Mouse (Mus musculus): ENCODE measurements around the gene Ccnl1.

Gene Ccnl1

DNA sequence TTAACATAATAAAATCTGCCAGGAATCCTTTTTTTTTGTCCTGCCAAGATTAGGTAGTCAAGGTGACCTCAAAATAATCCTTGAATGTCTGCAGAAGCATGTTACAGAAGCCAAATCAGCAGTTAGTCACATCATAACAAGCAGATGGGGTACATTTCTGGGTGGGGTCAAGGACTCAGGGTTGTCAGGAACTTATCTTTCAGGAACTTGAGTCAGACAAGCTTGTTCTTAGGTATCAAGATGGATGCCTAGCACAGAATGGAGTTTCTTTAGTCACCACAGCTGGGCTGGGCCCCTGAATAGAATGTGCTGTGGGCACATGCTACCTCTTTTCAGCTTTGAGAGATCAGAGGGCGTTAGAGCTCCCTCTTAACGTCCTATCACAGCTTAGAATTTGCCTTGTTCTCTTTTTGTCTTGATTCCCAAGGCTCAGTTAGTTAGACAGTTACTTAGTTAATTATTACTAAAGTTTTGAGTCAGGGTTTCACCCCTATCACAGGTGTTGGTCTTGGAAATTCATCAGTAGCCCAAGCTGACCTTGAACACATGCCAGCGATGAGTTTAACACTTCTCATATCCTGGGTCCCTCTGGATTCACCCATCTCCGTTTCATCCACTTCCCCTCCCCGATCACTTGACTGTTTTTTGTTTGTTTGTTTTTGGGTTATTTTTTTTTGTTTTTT lies 32.9 kb downstream of the Ccnl1 start:
- DNase-seq, result no peak

- no peak for DNase-seq
These were observed 35.6 kb downstream of the Ccnl1 start for GRCm38 (mm10) chr3:65922420-65922819.

- DNase-seq, result no peak
These were observed 36.4 kb downstream of the Ccnl1 start for GRCm38 (mm10) chr3:65921671-65922070.

- no peak for DNase-seq
These were observed 39.0 kb downstream of the Ccnl1 start for GRCm38 (mm10) chr3:65919016-65919415.

DNA sequence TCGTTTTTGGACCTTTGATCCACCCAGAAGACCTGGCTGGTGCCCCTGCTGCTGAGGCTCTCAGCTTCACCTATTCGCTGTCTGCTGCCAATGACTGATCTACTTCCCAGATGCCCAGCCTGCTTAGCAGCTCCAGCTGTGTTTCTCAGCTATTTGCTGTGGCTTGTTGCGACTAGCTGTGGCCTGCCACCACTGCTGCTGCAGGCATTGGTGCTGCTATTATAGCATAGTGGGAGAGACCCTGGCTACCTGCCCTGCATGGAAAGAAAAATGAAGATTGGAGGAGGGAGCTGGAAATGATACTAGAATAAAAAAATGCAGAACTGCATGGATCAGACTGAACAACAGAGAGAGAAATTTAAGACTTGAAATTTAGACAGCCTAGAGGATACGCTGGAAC lies 45.1 kb downstream of the Ccnl1 start:
- DNase-seq, result no peak

DNA sequence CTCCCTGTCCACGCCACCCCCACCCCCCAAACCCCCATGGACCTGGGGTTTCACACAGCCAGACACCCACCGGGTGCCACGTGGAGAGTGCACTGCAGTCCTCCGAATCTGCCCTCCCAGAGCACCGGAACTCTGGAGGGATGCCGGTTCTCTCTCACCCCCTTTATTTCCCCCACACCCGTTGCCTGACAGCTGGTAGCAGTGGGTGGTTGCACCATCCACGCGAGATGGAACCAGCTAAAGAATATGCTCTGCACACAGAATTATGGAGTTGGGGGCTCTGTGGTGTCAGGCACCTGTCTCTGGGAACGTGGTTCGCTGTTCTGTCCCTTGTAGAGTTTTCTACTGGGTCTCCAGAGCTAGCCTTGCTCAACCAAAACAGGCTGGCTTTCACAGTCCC lies 45.8 kb downstream of the Ccnl1 start:
- no peak for DNase-seq

DNA sequence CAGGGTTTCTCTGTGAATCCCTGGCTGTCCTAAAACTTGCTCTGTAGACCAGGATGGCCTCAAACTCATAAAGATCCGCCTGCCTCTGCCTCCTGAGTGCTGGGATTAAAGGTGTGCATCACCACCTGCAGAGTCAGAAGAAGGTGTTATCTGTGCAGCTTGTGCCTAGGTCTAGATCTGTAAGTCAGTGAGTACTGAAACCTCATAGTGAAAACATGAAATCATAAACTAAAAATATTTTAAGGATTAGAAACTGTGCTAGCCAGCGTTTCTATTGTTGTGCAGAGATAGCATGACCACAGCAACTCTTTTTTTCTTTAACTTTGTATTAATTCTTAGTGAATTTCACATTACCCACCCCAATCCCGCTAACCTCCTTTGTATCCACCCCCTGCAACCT lies 46.8 kb downstream of the Ccnl1 start:
- DNase-seq, result no peak

DNA sequence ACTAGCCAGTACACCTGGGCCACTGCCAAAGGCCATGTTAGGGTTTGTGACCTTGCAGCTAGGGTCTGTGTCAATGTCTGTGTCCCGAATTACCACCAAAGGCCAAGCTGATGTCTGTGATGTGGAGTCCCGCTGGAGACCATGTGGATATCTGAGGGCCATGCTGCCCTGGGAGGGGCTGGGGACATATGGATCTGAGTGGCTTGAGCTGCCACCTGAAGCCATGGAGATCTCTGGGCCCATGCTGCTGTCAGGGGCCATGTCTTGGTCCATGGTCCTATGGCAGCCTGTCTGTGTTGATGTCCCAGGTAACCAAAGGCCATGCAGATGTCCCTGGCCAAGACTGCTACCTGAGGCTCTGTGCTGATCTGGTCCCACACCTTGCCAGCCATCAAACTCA lies 48.6 kb downstream of the Ccnl1 start:
- no peak for DNase-seq

DNA sequence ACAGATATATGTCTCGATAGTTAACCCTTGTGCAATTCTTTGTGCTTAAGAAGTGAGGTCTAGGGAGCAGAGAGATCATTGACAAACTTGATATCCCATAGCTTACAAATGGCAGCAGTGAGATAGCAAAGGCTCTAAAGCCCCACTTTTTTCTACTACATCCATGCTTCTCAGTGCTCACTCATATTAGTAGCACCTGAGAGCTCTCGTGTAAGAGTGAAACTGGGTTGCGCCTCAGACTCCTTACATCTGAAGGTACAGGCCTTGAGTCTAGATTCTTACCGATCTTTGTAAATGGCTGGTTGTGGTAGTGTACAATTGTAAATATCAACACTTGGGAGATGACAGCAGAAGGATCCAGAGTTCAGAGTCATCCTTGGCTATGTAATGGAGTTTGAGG lies 50.5 kb downstream of the Ccnl1 start:
- DNase-seq, result no peak

- DNase-seq, result no peak
These were observed 52.5 kb downstream of the Ccnl1 start for GRCm38 (mm10) chr3:65905281-65906169.

DNA sequence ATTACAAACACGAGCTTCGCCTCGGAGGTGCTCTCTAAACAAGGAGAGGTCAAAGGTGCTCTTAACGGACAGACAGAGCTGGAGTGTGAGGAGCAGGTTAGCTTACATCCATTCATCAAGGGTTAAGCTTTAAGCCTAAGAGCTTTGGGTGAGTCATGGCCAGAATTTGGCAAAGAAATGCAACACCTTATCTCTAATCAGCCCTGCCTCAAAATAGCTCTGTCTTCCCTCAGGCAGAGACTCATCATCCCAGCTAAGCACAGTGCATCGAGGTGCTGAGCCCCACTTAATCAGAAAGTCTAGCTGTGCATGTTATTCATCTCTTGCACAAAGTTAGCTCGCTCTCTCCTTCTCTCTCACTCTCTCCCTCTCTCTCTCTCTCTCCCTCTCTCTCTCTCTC lies 53.3 kb downstream of the Ccnl1 start:
- DNase-seq, result no peak

DNA sequence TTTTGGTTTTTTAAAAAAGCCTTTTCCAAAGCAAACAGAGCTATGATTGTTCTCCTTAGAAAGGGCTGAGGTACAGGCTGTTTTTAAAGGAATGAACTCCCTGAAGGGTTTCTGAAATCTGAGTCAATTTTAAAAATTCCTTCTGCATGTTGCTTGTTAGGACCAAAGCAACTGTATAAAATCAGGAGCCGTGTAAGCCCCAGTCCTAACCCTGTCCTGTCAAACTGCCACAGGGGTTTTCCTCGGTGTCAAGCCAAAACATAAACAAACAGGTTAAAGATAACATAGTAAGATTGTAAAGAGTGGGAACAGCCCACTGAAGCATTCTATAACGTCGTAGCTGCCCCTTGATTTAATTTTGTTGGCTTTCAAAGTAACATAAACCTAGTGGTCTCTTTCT lies 53.9 kb downstream of the Ccnl1 start:
- no peak for DNase-seq

- DNase-seq, result no peak
These were observed 59.3 kb downstream of the Ccnl1 start for GRCm38 (mm10) chr3:65898598-65899278.

- no peak for DNase-seq
These were observed 60.6 kb downstream of the Ccnl1 start for GRCm38 (mm10) chr3:65897233-65897993.

All from cerebellum, postnatal 14 days (tissue).